Mouse (Mus musculus): ENCODE results near the gene Pcbp3. TPM values are rescaled to one million over a fixed set of nuclear protein-coding genes. Genes with fewer than 3 reads are reported as not detected.
"Not testable (repeated sequence)": the region's sequence is repeated elsewhere in the genome, so short reads cannot be mapped to it uniquely, and the experiment has no call there.

The Pcbp3 gene
- total RNA-seq (2021) = 10 to 100 TPM; 72.8 to 79.4 TPM

GRCm38 (mm10) chr10:76961790-76962489, at the start of gene Pcbp3:
Gene Pcbp3, minus strand, starts transcription at chr10:76961887.
- peak; percentile 97 to 99 for DNase-seq (ENCODE audit: extremely low spot score in 1 of 2, low spot score in 2 of 2)
- intact Hi-C loops (cut with DNase I) = loop anchor here (10.0 kb wide), 1 partner anchor 87 kb away; no protein-coding TSS in a partner anchor

GRCm38 (mm10) chr10:77008698-77009097, 47.0 kb upstream of the Pcbp3 start:
- intact Hi-C loops (cut with DNase I) = no loop called here
- no peak for DNase-seq (ENCODE audit: extremely low spot score in 1 of 2, low spot score in 2 of 2)

- intact Hi-C loops (cut with DNase I) = no loop called here
- DNase-seq (ENCODE audit: extremely low spot score in 1 of 2, low spot score in 2 of 2) = no peak
Measured at GRCm38 (mm10) chr10:77008109-77008561, 46.4 kb upstream of the Pcbp3 start.

GRCm38 (mm10) chr10:77007433-77008108, 45.9 kb upstream of the Pcbp3 start:
- intact Hi-C loops (cut with DNase I) = no loop called here

GRCm38 (mm10) chr10:77004936-77005335, 43.2 kb upstream of the Pcbp3 start:
- DNase-seq (ENCODE audit: extremely low spot score in 1 of 2, low spot score in 2 of 2) = no peak
- intact Hi-C loops (cut with DNase I) = no loop called here

More at GRCm38 (mm10) chr10:77007433-77008108, 45.9 kb upstream of the Pcbp3 start:
- peak in 1 of 2 experiments; percentile 63 for DNase-seq (ENCODE audit: extremely low spot score in 1 of 2, low spot score in 2 of 2)

GRCm38 (mm10) chr10:76997759-76998513, 36.2 kb upstream of the Pcbp3 start:
- intact Hi-C loops (cut with DNase I) = no loop called here
- peak in 1 of 2 experiments; percentile 76 for DNase-seq (ENCODE audit: extremely low spot score in 1 of 2, low spot score in 2 of 2)

GRCm38 (mm10) chr10:76992456-76992855, 30.8 kb upstream of the Pcbp3 start:
- DNase-seq (ENCODE audit: extremely low spot score in 1 of 2, low spot score in 2 of 2) = no peak
- intact Hi-C loops (cut with DNase I) = no loop called here

- intact Hi-C loops (cut with DNase I) = no loop called here
- DNase-seq (ENCODE audit: extremely low spot score in 1 of 2, low spot score in 2 of 2) = no peak
Measured at GRCm38 (mm10) chr10:76988586-76988985, 26.9 kb upstream of the Pcbp3 start.

GRCm38 (mm10) chr10:76978042-76978441, 16.4 kb upstream of the Pcbp3 start:
- intact Hi-C loops (cut with DNase I) = no loop called here
- DNase-seq (ENCODE audit: extremely low spot score in 1 of 2, low spot score in 2 of 2) = no peak

GRCm38 (mm10) chr10:76976699-76977098, 15.0 kb upstream of the Pcbp3 start:
- intact Hi-C loops (cut with DNase I) = no loop called here
- DNase-seq (ENCODE audit: extremely low spot score in 1 of 2, low spot score in 2 of 2) = no peak

GRCm38 (mm10) chr10:76973797-76974436, 12.2 kb upstream of the Pcbp3 start:
- intact Hi-C loops (cut with DNase I) = no loop called here
- DNase-seq (ENCODE audit: extremely low spot score in 1 of 2, low spot score in 2 of 2) = no peak

- DNase-seq (ENCODE audit: extremely low spot score in 1 of 2, low spot score in 2 of 2); intact Hi-C loops (cut with DNase I): not testable (repeated sequence)
Measured at GRCm38 (mm10) chr10:76972318-76972717, 10.6 kb upstream of the Pcbp3 start.

GRCm38 (mm10) chr10:76970974-76971373, 9.3 kb upstream of the Pcbp3 start:
- intact Hi-C loops (cut with DNase I) = no loop called here
- no peak for DNase-seq (ENCODE audit: extremely low spot score in 1 of 2, low spot score in 2 of 2)

- intact Hi-C loops (cut with DNase I) = loop anchor here (10.0 kb wide), 1 partner anchor 90 kb away; no protein-coding TSS in a partner anchor
- DNase-seq (ENCODE audit: extremely low spot score in 1 of 2, low spot score in 2 of 2) = peak in 1 of 2 experiments; percentile 48
Measured at GRCm38 (mm10) chr10:76964436-76964835, 2.7 kb upstream of the Pcbp3 start.

GRCm38 (mm10) chr10:76963997-76964396, 2.3 kb upstream of the Pcbp3 start:
- DNase-seq (ENCODE audit: extremely low spot score in 1 of 2, low spot score in 2 of 2) = peak in 1 of 2 experiments; percentile 44
- intact Hi-C loops (cut with DNase I) = loop anchor here (10.0 kb wide), 1 partner anchor 89 kb away; no protein-coding TSS in a partner anchor

- no peak for DNase-seq (ENCODE audit: extremely low spot score in 1 of 2, low spot score in 2 of 2)
- intact Hi-C loops (cut with DNase I) = loop anchor here (10.0 kb wide), 1 partner anchor 86 kb away; no protein-coding TSS in a partner anchor
Measured at GRCm38 (mm10) chr10:76961156-76961555, 531 bp downstream of the Pcbp3 start.

GRCm38 (mm10) chr10:76958201-76958600, 3.5 kb downstream of the Pcbp3 start:
- DNase-seq (ENCODE audit: extremely low spot score in 1 of 2, low spot score in 2 of 2) = no peak
- intact Hi-C loops (cut with DNase I) = no loop called here

GRCm38 (mm10) chr10:76956200-76956599, 5.5 kb downstream of the Pcbp3 start:
- intact Hi-C loops (cut with DNase I) = no loop called here
- no peak for DNase-seq (ENCODE audit: extremely low spot score in 1 of 2, low spot score in 2 of 2)

GRCm38 (mm10) chr10:76941038-76941437, 20.6 kb downstream of the Pcbp3 start:
- intact Hi-C loops (cut with DNase I) = no loop called here
- no peak for DNase-seq (ENCODE audit: extremely low spot score in 1 of 2, low spot score in 2 of 2)

Data from left cerebral cortex, postnatal 10 days (tissue).